Mouse (Mus musculus) brain, embryonic 14.5 days (tissue): ENCODE measurements around the gene Cox11.

ENCODE experiments used
- CTCF ChIP-seq: fragments of 200-500 bp; IDR thresholded peaks from 2 replicates; pipeline ENCODE4 v1.5.1; 2012; ENCODE audit warnings: inconsistent platforms, mild to moderate bottlenecking, moderate library complexity, borderline replicate concordance; ENCODE audit not compliant: insufficient read depth, insufficient read length; ENCODE audit errors: extremely low read depth
- POLR2A ChIP-seq: fragments of 200-500 bp; IDR thresholded peaks from 2 replicates; pipeline ENCODE4 v1.6.1; 2012; ENCODE audit warnings: mild to moderate bottlenecking, inconsistent platforms, borderline replicate concordance; ENCODE audit not compliant: poor library complexity, insufficient read depth, insufficient read length, severe bottlenecking; ENCODE audit errors: extremely low read depth

- no peak for TF ChIP-seq CTCF
- no peak for TF ChIP-seq POLR2A
Measured at GRCm38 (mm10) chr11:90614743-90615142, 23.2 kb upstream of the Cox11 start.
